Mouse (Mus musculus): ENCODE results near the gene Hoxd10.

DNA sequence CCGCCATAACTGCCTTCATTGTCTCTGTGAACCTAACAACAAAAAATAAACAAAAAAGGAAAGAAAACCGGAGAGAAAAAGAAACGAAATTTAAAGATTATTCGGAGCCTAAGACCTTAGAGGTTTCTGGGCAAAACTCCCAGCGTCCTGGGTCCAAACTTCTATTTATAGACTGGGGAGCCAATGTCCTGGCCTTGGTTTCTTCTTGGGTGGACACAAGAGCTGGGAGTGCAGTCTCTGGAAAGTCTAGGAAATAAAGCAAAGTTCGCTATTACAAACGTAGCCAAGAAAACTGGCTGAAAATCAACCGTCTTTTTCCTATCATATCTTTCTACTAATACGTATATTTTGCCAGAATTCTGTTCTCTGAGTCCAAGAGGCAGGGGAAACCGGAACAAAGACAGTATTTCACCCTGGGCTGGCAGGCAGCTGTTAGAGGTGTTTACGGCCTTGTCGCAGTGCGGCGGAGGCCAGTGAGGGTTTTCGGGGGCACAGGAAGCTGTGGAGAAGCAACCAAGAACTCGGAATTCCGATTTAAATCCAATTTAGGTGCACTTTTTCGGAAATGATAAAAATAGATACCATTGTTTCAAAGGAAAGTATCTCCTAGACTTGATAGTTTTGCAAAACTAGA is 22.5 kb downstream of the Hoxd10 start:
- TF ChIP-seq CTCF (IDR thresholded peaks at IDR 0.05; ENCODE audit: borderline replicate concordance, insufficient read depth, low read depth, low read length) (no peak), POLR2A (IDR thresholded peaks at IDR 0.05; ENCODE audit: borderline replicate concordance, insufficient read depth, low read length) (no peak)

Data from cerebellum, adult 2 months (tissue).